Mouse (Mus musculus) cortical plate, adult 2 months (tissue): ENCODE measurements around the gene Mlana.

Experiments used
- CTCF ChIP-seq: fragments of 200-500 bp; IDR thresholded peaks from 2 replicates; pipeline ENCODE4 v1.5.1; 2011; ENCODE audit warnings: mild to moderate bottlenecking, control low read depth, low read length; ENCODE audit not compliant: insufficient read depth; ENCODE audit errors: extremely low read depth
- POLR2A ChIP-seq: fragments of 200-500 bp; IDR thresholded peaks from 2 replicates; pipeline ENCODE4 v1.6.1; 2011; ENCODE audit warnings: mild to moderate bottlenecking, low read length, control low read depth; ENCODE audit not compliant: insufficient read depth; ENCODE audit errors: extremely low read depth

- no peak for TF ChIP-seq POLR2A
- TF ChIP-seq CTCF, result no peak
These were observed 38.8 kb upstream of the Mlana start for GRCm38 (mm10) chr19:29658836-29659235.
